Mouse (Mus musculus): ENCODE results near the gene Cox10.

DNA sequence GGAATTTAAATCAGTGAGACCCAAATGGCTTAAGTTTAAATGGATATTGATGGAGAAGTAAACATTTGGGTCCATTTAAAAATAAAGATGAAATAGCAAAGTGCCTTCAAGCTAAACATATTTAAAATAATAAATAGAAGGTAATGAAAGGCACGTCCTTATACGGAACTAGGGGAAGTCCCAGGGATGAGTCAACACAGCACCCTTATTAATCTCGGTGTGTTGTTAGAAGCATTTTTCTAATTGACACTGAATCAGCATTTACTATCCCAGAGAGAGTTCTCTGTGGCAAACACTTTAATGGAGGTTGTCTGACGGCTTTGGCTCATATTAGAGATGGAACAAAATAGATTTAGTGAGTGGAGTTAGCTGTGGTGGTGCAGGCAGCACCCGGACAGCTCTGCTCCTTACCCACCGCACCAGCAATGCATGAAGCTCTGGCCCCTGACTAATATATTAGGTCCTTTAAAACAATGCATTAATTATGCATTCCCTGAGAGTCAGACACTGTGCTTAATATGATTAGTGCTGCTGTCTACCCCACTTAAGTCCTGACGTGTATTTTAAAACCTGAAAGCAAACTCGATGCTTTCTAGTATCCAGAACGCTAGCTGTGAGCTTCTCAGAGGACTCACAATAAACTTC lies 56.7 kb downstream of the Cox10 start:
- no peak for TF ChIP-seq CTCF (conservative IDR thresholded peaks at IDR 0.05 in 1 of 2, IDR thresholded peaks at IDR 0.05 in 1 of 2; ENCODE audit: low read depth in 2 of 2, low read length in 2 of 2)
- no peak for TF ChIP-seq SMC3 (IDR thresholded peaks at IDR 0.05; ENCODE audit: low read depth, low read length)
- no peak for TF ChIP-seq ZNF384 (IDR thresholded peaks at IDR 0.05; ENCODE audit: low read depth, low read length)
- TF ChIP-seq E2F4 (IDR thresholded peaks at IDR 0.05; ENCODE audit: insufficient replicate concordance, low read depth, low read length): no peak
- peak; percentile 36; the same call in 1 of the 2 replicates for TF ChIP-seq EP300 (IDR thresholded peaks at IDR 0.05; ENCODE audit: low read length)
- no peak for TF ChIP-seq USF1 (IDR thresholded peaks at IDR 0.05; ENCODE audit: low read depth, low read length)
- TF ChIP-seq POLR2A (IDR thresholded peaks at IDR 0.05; ENCODE audit: low read depth, low read length): no peak
- no peak for TF ChIP-seq TCF12 (IDR thresholded peaks at IDR 0.05; ENCODE audit: low read depth, low read length)
- TF ChIP-seq ETS1 (conservative IDR thresholded peaks at IDR 0.05; ENCODE audit: low read depth, low read length): no peak

All from CH12.LX (cell line).